In genomic region chr11:51844529-51845098, GRCm38 (mm10) we compare ENCODE assay signal across 11 mouse cellular contexts.
"Had no signal": no experiment of that assay in that cellular context is flagged by ENCODE, and none has a peak within 500 bp of the region (broad histone marks: within the 10 kb centered on the region; RNA-seq: fewer than 3 reads in every experiment).

No protein-coding gene starts in this region.

- H3K27me3 ChIP-seq: liver, embryonic 13.5 days had no signal

- H3K36me3 ChIP-seq: liver, embryonic 13.5 days had no signal

- H3K4me3 ChIP-seq: layer of hippocampus, adult 2 months; liver, embryonic 13.5 days had no signal

- DNase-seq: kidney, postnatal 25 days; layer of hippocampus, adult 9-11 months; liver, embryonic 13.5 days; lung, adult 2 months; midbrain, embryonic 14.5 days; thymus, adult 18-20 months; thymus, postnatal 14 days; thymus, postnatal 4 days had no signal

- H3K27ac ChIP-seq: kidney, postnatal 0 days; layer of hippocampus, adult 2 months; liver, embryonic 13.5 days; macrophage had no signal

- H3K4me2 ChIP-seq: liver, embryonic 13.5 days had no signal

- H3K9ac ChIP-seq: liver, embryonic 13.5 days had no signal

- H3K9me3 ChIP-seq: liver, embryonic 13.5 days had no signal
